Mouse (Mus musculus) thymus, postnatal 36 days (tissue): Measurements from ENCODE around the gene Orm1.

Source experiments
- DNase-seq, 2 experiments: peaks; one replicate each; pipeline ENCODE4 v3.0.0; 2022; ENCODE audit warnings: mixed read lengths in 2 of 2

Orm1 gene

GRCm38 (mm10) chr4:63344295-63344694 is at the start of gene Orm1:
Gene Orm1 (plus strand): TSS chr4:63344560.
- DNase-seq: no peak

GRCm38 (mm10) chr4:63295641-63296040 is 48.7 kb upstream of the Orm1 start:
- DNase-seq: no peak

- DNase-seq: no peak
Observed at GRCm38 (mm10) chr4:63296263-63296662, 48.1 kb upstream of the Orm1 start.

GRCm38 (mm10) chr4:63296876-63297275 is 47.5 kb upstream of the Orm1 start:
- no peak for DNase-seq

- peak; percentile 39 to 69 for DNase-seq
Observed at GRCm38 (mm10) chr4:63298191-63298590, 46.2 kb upstream of the Orm1 start.

- no peak for DNase-seq
Observed at GRCm38 (mm10) chr4:63302641-63303040, 41.7 kb upstream of the Orm1 start.

- DNase-seq: peak; percentile 87 to 89
Observed at GRCm38 (mm10) chr4:63307175-63308062, 36.9 kb upstream of the Orm1 start.

- DNase-seq: no peak
Observed at GRCm38 (mm10) chr4:63308316-63308715, 36.0 kb upstream of the Orm1 start.

- DNase-seq: no peak
Observed at GRCm38 (mm10) chr4:63310247-63310855, 34.0 kb upstream of the Orm1 start.

- peak in 1 of 2 experiments; percentile 1 for DNase-seq
Observed at GRCm38 (mm10) chr4:63311426-63311825, 32.9 kb upstream of the Orm1 start.

GRCm38 (mm10) chr4:63314063-63314462 is 30.3 kb upstream of the Orm1 start:
- DNase-seq: peak in 1 of 2 experiments; percentile 1

GRCm38 (mm10) chr4:63316076-63316746 is 28.1 kb upstream of the Orm1 start:
- DNase-seq: peak in 1 of 2 experiments; percentile 4

- peak; percentile 65 to 69 for DNase-seq
Observed at GRCm38 (mm10) chr4:63319566-63319965, 24.8 kb upstream of the Orm1 start.

GRCm38 (mm10) chr4:63323275-63323815 is 21.0 kb upstream of the Orm1 start:
- DNase-seq: peak in 1 of 2 experiments; percentile 1

GRCm38 (mm10) chr4:63333403-63333802 is 11.0 kb upstream of the Orm1 start:
- DNase-seq: peak in 1 of 2 experiments; percentile 1

- no peak for DNase-seq
Observed at GRCm38 (mm10) chr4:63338414-63339076, 5.8 kb upstream of the Orm1 start.

- DNase-seq: no peak
Observed at GRCm38 (mm10) chr4:63342491-63342890, 1.9 kb upstream of the Orm1 start.

- DNase-seq: no peak
Observed at GRCm38 (mm10) chr4:63343608-63344007, 752 bp upstream of the Orm1 start.

- DNase-seq: no peak
Observed at GRCm38 (mm10) chr4:63345261-63345660, 901 bp downstream of the Orm1 start.

GRCm38 (mm10) chr4:63346659-63347058 is 2.3 kb downstream of the Orm1 start:
- no peak for DNase-seq

GRCm38 (mm10) chr4:63348524-63348923 is 4.2 kb downstream of the Orm1 start:
- DNase-seq: no peak

- DNase-seq: peak in 1 of 2 experiments; percentile 2
Observed at GRCm38 (mm10) chr4:63355877-63356665, 11.7 kb downstream of the Orm1 start, which contains the start of gene Orm3. Gene Orm3 (plus strand): TSS chr4:63356162.
